Mouse (Mus musculus): ENCODE measurements at regions not wholly inside any gene's neighbourhood (a gene's known extent, or its start where the extent isn't known, plus 50 kb on each side); places are given as distances from the start of the nearest gene placed in this dataset.

DNA sequence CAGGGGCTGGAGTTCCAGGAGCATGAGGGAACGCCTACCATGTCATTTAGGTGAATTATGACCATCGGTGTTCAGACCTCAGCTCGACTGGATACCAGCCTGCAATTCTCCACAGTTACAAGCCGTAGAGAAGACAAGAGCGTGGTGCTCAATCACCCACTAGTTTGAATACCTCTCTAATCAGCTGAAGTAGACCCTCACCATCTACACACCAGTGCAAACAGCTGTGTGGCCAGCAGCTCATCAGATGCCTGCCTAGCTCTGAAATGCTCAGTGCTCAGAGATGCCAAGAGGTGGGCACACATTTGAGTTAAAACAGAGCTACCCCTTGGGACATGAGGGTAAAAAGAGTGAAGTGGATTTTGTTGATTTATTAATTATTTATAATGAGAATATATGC is 660.2 kb downstream of the Magi1 start:
- Histone ChIP-seq H3K27me3 (no peaks in the 10 kb centered on the region), H3K4me2 (no peak overlapping the region), H3K27ac (no peak overlapping the region), H3K36me3 (no peaks in the 10 kb centered on the region), H3K4me3 (no peak overlapping the region), H3K9ac (no peak overlapping the region), H3K9me3 (no peaks in the 10 kb centered on the region), H3K4me1 (no peaks in the 10 kb centered on the region)
- ATAC-seq (ENCODE audit: insufficient number of reproducible peaks, low FRiP score, low TSS enrichment, low read depth) = no peak
- 20% methylated on average over 5 of the region's 5 CpGs for WGBS

DNA sequence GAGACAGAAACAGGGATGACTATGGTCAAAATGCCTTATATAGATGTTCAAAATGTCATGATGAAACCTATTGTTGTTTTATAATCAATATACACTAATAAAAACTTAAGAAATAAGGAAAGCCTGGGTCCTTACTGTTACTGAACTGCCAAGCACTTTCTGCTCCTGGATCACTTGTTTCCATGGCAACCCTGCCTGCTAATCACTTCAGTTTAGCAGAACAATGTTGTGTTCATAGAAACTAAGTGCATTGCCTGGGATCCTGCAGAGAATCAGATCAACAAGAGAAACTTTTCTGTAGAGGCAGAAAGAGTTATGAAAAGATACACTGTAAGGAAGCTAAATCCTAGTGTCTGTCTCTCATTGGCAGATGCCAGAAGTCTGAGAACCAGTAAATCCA is 666.8 kb downstream of the Magi1 start:
- H3K9me3 ChIP-seq = no peaks in the 10 kb centered on the region
- no peaks in the 10 kb centered on the region for H3K27me3 ChIP-seq
- no peaks in the 10 kb centered on the region for H3K36me3 ChIP-seq
- no peak for ATAC-seq (ENCODE audit: insufficient number of reproducible peaks, low FRiP score, low TSS enrichment, low read depth)
- H3K4me1 ChIP-seq = no peaks in the 10 kb centered on the region
- no peak overlapping the region for H3K4me2 ChIP-seq
- H3K9ac ChIP-seq = no peak overlapping the region
- no peak overlapping the region for H3K27ac ChIP-seq
- no peak overlapping the region for H3K4me3 ChIP-seq

DNA sequence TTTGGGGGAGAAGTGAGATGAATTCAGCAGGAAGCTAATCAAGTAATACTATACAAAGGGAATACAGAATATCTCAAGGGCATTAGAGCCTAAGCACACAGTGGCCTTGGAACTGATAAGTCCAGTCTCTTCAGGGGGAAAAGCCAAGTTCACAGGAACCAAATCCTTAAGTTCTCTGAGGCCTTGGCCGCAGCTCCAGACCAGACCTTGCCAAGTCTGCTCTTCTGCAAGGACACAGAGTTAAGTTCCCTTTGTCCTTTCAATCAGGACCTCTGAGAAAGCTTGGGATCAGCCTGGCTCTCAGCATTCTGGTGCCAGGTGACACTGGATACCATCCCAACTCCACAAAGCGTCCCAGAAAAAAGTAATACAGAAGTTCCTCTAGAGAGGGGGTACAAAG is 657.1 kb upstream of the Adamts9 start:
- no peaks in the 10 kb centered on the region for H3K4me1 ChIP-seq
- no peak overlapping the region for H3K4me2 ChIP-seq
- no peak for ATAC-seq (ENCODE audit: insufficient number of reproducible peaks, low FRiP score, low TSS enrichment, low read depth)
- no peak overlapping the region for H3K4me3 ChIP-seq
- no peaks in the 10 kb centered on the region for H3K9me3 ChIP-seq
- no peaks in the 10 kb centered on the region for H3K36me3 ChIP-seq
- H3K27ac ChIP-seq = no peak overlapping the region
- no peak overlapping the region for H3K9ac ChIP-seq
- no peaks in the 10 kb centered on the region for H3K27me3 ChIP-seq
- 86% methylated on average over 2 of the region's 2 CpGs for WGBS

DNA sequence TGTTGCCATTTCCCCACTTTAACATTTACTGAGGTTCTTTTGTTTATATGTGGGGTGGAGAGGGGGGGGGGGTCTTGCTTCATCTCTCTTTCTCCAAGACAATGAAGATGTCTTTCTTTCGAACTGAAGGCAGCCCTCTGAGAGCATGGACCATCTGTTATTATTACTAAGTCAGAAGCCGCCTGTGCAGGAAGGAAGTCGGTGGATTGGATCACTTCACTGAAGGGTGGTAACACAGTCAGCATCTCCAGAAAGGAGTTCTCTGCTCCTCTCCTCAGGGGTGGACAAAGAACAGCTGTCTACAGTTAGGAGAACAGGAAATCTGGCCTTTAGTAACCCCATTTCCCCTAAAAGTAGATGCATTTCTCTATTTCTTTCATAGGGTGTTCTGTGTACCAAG is 656.1 kb upstream of the Adamts9 start:
- no peak overlapping the region for H3K9ac ChIP-seq
- H3K27ac ChIP-seq = no peak overlapping the region
- no peaks in the 10 kb centered on the region for H3K9me3 ChIP-seq
- no peak overlapping the region for H3K4me2 ChIP-seq
- no peaks in the 10 kb centered on the region for H3K36me3 ChIP-seq
- 68% methylated on average over 3 of the region's 3 CpGs for WGBS
- H3K4me1 ChIP-seq = no peaks in the 10 kb centered on the region
- H3K27me3 ChIP-seq = no peaks in the 10 kb centered on the region
- no peak overlapping the region for H3K4me3 ChIP-seq
- ATAC-seq (ENCODE audit: insufficient number of reproducible peaks, low FRiP score, low TSS enrichment, low read depth) = no peak

DNA sequence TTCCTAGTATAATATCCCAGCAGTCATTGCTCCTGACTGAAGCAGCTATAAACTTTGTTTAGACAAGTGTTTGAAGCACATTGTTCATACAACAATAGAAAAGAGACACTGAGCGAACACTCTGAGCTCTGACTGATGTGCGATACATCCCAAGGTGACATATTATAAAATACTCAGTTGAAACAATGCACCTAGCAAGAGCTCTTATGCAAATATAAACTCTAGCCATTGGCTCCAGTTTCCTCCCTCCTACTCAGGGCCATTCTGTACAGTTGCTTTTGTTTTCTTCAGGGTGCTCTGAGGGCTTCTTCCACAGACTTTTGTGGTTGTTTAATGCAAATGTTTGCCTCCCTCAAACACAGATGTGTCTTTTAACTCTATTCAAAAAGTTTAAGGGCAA is 646.6 kb upstream of the Adamts9 start:
- Histone ChIP-seq H3K27ac (no peak overlapping the region), H3K9me3 (no peaks in the 10 kb centered on the region), H3K36me3 (no peaks in the 10 kb centered on the region), H3K4me2 (no peak overlapping the region), H3K4me3 (no peak overlapping the region), H3K9ac (no peak overlapping the region), H3K4me1 (no peaks in the 10 kb centered on the region), H3K27me3 (no peaks in the 10 kb centered on the region)
- 92% methylated on average over 2 of the region's 2 CpGs for WGBS
- no peak for ATAC-seq (ENCODE audit: insufficient number of reproducible peaks, low FRiP score, low TSS enrichment, low read depth)

DNA sequence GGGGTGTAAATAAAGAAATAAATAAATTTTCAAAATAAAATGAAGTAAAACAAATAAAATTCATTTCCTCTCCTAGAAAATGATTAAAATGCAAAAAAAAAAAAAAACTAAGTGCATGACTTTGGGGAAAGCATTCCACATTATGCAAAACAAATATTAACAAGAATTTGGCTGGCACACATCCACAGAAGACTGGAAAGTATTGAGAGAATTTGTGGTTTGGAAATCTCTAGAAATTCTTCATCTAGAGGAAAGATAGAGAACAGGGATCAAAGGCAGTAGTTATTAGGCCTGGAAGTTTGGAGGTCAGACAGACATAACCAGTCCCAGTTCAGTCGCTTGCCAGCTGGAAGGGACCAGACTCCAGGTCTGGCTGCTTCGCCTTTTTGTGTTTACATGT is 643.6 kb upstream of the Adamts9 start:
- Histone ChIP-seq H3K4me2 (no peak overlapping the region), H3K4me3 (no peak overlapping the region), H3K9ac (no peak overlapping the region), H3K27ac (no peak overlapping the region), H3K4me1 (no peaks in the 10 kb centered on the region), H3K9me3 (no peaks in the 10 kb centered on the region), H3K36me3 (no peaks in the 10 kb centered on the region), H3K27me3 (no peaks in the 10 kb centered on the region)
- 71% methylated on average over 2 of the region's 2 CpGs for WGBS
- no peak for ATAC-seq (ENCODE audit: insufficient number of reproducible peaks, low FRiP score, low TSS enrichment, low read depth)

DNA sequence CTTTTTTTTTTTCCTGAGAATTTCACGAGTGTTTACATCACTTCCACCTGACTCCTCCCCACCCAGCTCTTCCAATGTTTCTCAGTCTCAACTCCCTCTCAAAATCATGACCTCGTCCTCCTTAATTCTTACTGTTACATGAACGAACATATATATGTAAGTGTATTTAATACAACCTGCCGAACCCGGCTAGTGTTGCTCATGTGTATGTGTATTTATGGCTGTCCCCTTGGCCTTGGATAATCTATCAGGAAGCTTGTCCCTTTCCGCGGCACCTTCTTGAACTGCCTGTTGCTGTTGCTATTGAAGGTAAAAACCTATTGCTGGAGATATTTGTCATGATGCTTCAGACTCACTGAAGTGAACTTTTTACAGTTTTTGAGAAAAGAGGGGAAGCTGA is 637.8 kb upstream of the Adamts9 start:
- no peak overlapping the region for H3K27ac ChIP-seq
- ATAC-seq (ENCODE audit: insufficient number of reproducible peaks, low FRiP score, low TSS enrichment, low read depth) = no peak
- no peaks in the 10 kb centered on the region for H3K27me3 ChIP-seq
- no peaks in the 10 kb centered on the region for H3K4me1 ChIP-seq
- H3K4me2 ChIP-seq = no peak overlapping the region
- H3K9ac ChIP-seq = no peak overlapping the region
- H3K9me3 ChIP-seq = no peaks in the 10 kb centered on the region
- 86% methylated on average over 7 of the region's 7 CpGs for WGBS
- H3K36me3 ChIP-seq = no peaks in the 10 kb centered on the region
- no peak overlapping the region for H3K4me3 ChIP-seq

DNA sequence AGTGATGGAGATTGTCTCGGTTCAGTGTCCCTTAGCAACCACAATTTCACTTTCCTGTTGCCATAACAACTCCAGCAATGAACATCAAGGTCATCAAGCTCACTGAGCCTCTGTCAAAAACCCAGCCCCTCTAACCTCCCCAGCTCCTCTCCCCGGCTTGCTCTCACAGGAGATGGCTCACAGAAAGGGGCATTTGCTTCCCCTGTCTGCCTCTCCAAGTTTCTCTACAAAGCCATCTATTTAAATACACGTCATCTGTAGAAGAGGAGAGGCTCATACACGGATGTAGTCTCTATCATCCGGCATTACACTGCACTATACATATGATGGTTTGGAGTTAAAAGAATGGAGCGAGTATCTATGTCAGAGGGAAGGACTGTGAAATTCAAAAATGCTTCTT is 637.4 kb upstream of the Adamts9 start:
- H3K9me3 ChIP-seq = no peaks in the 10 kb centered on the region
- no peak overlapping the region for H3K4me2 ChIP-seq
- no peaks in the 10 kb centered on the region for H3K36me3 ChIP-seq
- H3K9ac ChIP-seq = no peak overlapping the region
- no peak for ATAC-seq (ENCODE audit: insufficient number of reproducible peaks, low FRiP score, low TSS enrichment, low read depth)
- no peak overlapping the region for H3K4me3 ChIP-seq
- no peaks in the 10 kb centered on the region for H3K27me3 ChIP-seq
- H3K27ac ChIP-seq = no peak overlapping the region
- WGBS = 75% methylated on average over 6 of the region's 6 CpGs
- H3K4me1 ChIP-seq = no peaks in the 10 kb centered on the region

DNA sequence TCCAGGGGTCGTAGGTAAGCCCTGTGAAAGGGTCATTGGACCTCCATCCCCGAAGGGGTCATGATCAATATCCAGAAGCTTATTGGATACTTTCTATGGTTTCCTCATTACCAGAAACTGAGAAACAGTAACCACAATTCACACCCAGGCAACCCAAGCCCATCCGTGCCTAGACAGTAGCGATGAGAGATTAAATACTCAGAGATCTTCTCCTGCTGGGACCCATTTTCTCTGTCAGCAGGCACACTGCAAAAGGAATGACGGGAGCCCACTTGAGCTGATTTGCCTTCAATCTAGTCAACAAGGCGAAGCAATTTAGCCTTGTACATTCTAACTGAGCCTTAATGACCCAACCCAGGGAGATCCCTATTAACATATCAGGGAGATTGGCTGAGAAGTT is 632.0 kb upstream of the Adamts9 start:
- H3K4me1 ChIP-seq = no peaks in the 10 kb centered on the region
- ATAC-seq (ENCODE audit: insufficient number of reproducible peaks, low FRiP score, low TSS enrichment, low read depth) = no peak

DNA sequence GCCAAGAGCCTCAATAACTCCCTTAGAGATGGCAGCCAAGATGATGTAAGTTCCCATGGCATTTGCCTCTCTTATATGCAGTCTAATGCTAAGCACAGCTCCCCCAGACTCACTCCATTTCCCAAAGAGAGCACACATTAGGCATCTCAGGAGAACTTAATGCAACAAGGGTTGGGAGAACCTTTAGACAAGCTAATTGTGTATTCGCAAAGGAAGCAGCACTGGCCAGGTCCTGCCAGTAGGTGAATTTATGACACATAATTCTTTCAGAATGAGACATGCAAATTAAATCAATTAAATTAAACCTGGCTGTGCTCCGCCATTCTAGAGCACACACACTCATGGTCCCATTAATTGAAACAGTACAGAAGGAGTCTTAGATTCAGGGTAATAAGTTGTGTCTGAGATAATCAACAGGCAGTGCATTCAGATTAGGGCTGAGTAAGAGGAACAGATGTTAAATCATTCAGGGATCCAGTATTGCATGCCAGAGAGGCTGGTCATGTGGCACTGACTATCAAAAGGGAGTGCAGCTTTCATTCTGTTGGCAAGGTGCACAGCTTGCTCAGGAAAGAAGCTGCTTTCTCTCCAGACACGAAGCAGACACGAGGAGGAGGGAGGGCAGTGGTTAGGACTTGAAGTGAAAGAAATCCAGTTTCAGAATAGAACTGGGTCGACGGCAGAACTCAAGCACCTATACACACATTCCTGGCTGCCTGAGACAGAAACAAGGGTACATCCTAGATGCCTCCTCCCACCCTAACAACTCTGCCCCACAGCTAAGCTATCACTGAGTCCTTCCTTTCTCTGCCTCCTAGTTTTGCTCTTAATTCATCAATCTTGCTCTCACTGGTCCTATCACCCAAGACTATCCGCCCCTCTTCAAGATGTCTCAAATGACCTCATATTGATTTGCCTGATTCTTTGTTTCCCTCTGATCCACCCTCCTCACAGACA is 630.7 kb upstream of the Adamts9 start:
- Histone ChIP-seq H3K27ac (no peak overlapping the region), H3K9ac (no peak overlapping the region), H3K9me3 (no peaks in the 10 kb centered on the region), H3K27me3 (no peaks in the 10 kb centered on the region), H3K4me1 (no peaks in the 10 kb centered on the region), H3K4me3 (no peak overlapping the region), H3K36me3 (no peaks in the 10 kb centered on the region), H3K4me2 (no peak overlapping the region)
- 64% methylated on average over 7 of the region's 7 CpGs for WGBS
- no peak for ATAC-seq (ENCODE audit: insufficient number of reproducible peaks, low FRiP score, low TSS enrichment, low read depth)

More for the DNA sequence above, 632.0 kb upstream of the Adamts9 start:
- Histone ChIP-seq H3K27me3 (no peaks in the 10 kb centered on the region), H3K9me3 (no peaks in the 10 kb centered on the region), H3K9ac (no peak overlapping the region), H3K27ac (no peak overlapping the region), H3K36me3 (no peaks in the 10 kb centered on the region), H3K4me3 (no peak overlapping the region), H3K4me2 (no peak overlapping the region)
- WGBS = 84% methylated on average over 6 of the region's 6 CpGs

DNA sequence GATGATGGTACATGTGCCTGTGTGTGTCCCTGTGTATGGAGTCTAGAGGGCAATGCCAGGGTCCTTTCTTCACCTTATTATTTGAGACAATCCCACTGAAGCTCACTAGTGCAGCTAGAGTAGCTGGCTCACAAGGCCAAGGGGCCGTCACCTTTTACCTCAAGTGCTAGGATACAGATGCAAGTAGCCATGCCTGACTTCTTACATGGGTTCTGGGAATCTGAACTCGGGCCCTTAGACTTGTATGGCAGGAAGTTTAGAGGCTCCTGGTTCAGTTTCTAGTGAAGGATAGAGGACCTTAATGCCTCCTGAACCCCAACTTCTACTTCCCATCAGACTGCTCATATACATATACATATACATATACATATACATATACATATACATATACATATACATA is 626.6 kb upstream of the Adamts9 start:
- H3K4me3 ChIP-seq = no peak overlapping the region
- no peak for ATAC-seq (ENCODE audit: insufficient number of reproducible peaks, low FRiP score, low TSS enrichment, low read depth)
- no peaks in the 10 kb centered on the region for H3K27me3 ChIP-seq
- H3K4me1 ChIP-seq = no peaks in the 10 kb centered on the region
- H3K9me3 ChIP-seq = no peaks in the 10 kb centered on the region
- 96% methylated on average over 2 of the region's 2 CpGs for WGBS
- H3K9ac ChIP-seq = no peak overlapping the region
- H3K27ac ChIP-seq = no peak overlapping the region
- H3K36me3 ChIP-seq = no peaks in the 10 kb centered on the region
- no peak overlapping the region for H3K4me2 ChIP-seq

DNA sequence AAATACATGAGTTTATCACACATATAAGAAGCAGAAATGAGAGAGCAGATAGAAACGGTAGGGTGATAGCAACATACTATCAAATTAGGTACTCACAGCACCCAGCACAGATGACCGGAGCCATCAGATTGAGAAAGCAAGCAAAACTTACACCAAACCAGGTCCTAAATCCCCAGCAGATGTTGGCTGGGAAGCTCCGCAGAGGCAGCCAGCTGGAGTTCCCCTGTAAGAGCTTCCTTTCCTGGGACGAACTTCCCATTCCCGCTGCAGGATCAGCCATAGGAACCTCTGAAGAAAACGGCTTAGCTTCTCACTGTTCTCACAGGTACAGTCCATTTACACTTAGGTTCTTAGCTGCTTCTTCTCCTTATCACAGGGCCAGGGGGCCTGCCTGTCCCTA is 625.9 kb upstream of the Adamts9 start:
- Histone ChIP-seq H3K27me3 (no peaks in the 10 kb centered on the region), H3K9ac (no peak overlapping the region), H3K4me2 (no peak overlapping the region), H3K36me3 (no peaks in the 10 kb centered on the region), H3K4me1 (no peaks in the 10 kb centered on the region), H3K27ac (no peak overlapping the region), H3K4me3 (no peak overlapping the region), H3K9me3 (no peaks in the 10 kb centered on the region)
- ATAC-seq (ENCODE audit: insufficient number of reproducible peaks, low FRiP score, low TSS enrichment, low read depth) = no peak
- 73% methylated on average over 6 of the region's 6 CpGs for WGBS

DNA sequence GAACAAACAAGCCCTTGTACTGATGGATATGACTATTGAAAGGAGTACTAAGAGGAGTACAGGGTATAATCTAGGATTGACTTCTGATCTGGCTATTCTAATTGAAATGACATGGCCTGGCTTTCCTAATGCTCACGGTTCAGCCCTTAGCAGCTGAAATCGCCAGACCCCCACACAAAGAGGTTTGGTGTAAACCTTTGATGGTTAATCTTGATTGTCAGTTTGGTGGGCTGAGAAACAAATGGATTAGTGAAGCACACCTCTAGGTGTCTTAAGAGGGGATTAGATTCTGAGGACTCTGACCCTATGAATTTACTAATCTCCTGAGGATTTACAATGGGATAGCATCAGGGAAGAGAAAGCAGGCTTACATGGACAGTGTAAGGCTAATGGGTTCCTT is 623.4 kb upstream of the Adamts9 start:
- 29% methylated on average over 2 of the region's 2 CpGs for WGBS
- H3K36me3 ChIP-seq = no peaks in the 10 kb centered on the region
- no peaks in the 10 kb centered on the region for H3K9me3 ChIP-seq
- H3K27ac ChIP-seq = no peak overlapping the region
- H3K4me3 ChIP-seq = no peak overlapping the region
- no peaks in the 10 kb centered on the region for H3K27me3 ChIP-seq
- no peak for ATAC-seq (ENCODE audit: insufficient number of reproducible peaks, low FRiP score, low TSS enrichment, low read depth)
- H3K4me1 ChIP-seq = no peaks in the 10 kb centered on the region
- H3K9ac ChIP-seq = no peak overlapping the region
- H3K4me2 ChIP-seq = no peak overlapping the region

Data from limb, embryonic 15.5 days (tissue).